ENCODE assay signal across 25 mouse cellular contexts in genomic region chr3:55367166-55367565, GRCm38 (mm10).
"Had no signal": no experiment of that assay in that cellular context is flagged by ENCODE, and none has a peak within 500 bp of the region (broad histone marks: within the 10 kb centered on the region; RNA-seq: fewer than 3 reads in every experiment).

No protein-coding gene starts in this region.

- ATAC-seq: hindbrain, postnatal 0 days; intestine, embryonic 16.5 days; liver, embryonic 12.5 days had no signal

- H3K4me3 ChIP-seq: heart, embryonic 10.5 days; heart, embryonic 12.5 days; hindbrain, embryonic 10.5 days; hindbrain, embryonic 12.5 days; hindbrain, embryonic 15.5 days; kidney, embryonic 15.5 days; limb, embryonic 13.5 days; limb, embryonic 15.5 days; liver, embryonic 12.5 days had no signal

- DNase-seq: gastrocnemius, postnatal 10 days; gastrocnemius, postnatal 25 days; heart, adult 18-20 months; heart, postnatal 10 days; heart, postnatal 4 days; kidney, adult 11 months; kidney, adult 2 months; kidney, adult 9 months; kidney, postnatal 14 days; kidney, postnatal 36 days; layer of hippocampus, adult 9-11 months; layer of hippocampus, postnatal 36 days; left cerebral cortex, postnatal 4 days had no signal

- H3K27ac ChIP-seq: heart, embryonic 10.5 days; hindbrain, embryonic 10.5 days; hindbrain, embryonic 12.5 days; hindbrain, embryonic 15.5 days; hindbrain, postnatal 0 days; kidney, embryonic 15.5 days; kidney, postnatal 0 days; limb, embryonic 13.5 days; limb, embryonic 15.5 days; liver, embryonic 12.5 days had no signal

- H3K4me1 ChIP-seq: heart, embryonic 10.5 days; heart, embryonic 12.5 days; hindbrain, embryonic 10.5 days; hindbrain, embryonic 12.5 days; hindbrain, embryonic 15.5 days; kidney, embryonic 15.5 days; limb, embryonic 13.5 days; limb, embryonic 15.5 days; liver, embryonic 12.5 days had no signal

- H3K27me3 ChIP-seq: heart, embryonic 12.5 days; hindbrain, embryonic 12.5 days; hindbrain, embryonic 15.5 days; kidney, embryonic 15.5 days; limb, embryonic 13.5 days; limb, embryonic 15.5 days; liver, embryonic 12.5 days had no signal

- H3K4me2 ChIP-seq: heart, embryonic 12.5 days; hindbrain, embryonic 12.5 days; hindbrain, embryonic 15.5 days; kidney, embryonic 15.5 days; limb, embryonic 13.5 days; limb, embryonic 15.5 days; liver, embryonic 12.5 days had no signal

- H3K9me3 ChIP-seq: heart, embryonic 10.5 days; heart, embryonic 12.5 days; hindbrain, embryonic 10.5 days; hindbrain, embryonic 12.5 days; hindbrain, embryonic 15.5 days; kidney, embryonic 15.5 days; limb, embryonic 13.5 days; limb, embryonic 15.5 days; liver, embryonic 12.5 days had no signal

- H3K9ac ChIP-seq: heart, embryonic 12.5 days; hindbrain, embryonic 12.5 days; hindbrain, embryonic 15.5 days; kidney, embryonic 15.5 days; limb, embryonic 13.5 days; limb, embryonic 15.5 days; liver, embryonic 12.5 days had no signal

- H3K36me3 ChIP-seq: heart, embryonic 10.5 days; heart, embryonic 12.5 days; hindbrain, embryonic 10.5 days; hindbrain, embryonic 15.5 days; kidney, embryonic 15.5 days; limb, embryonic 13.5 days; limb, embryonic 15.5 days; liver, embryonic 12.5 days had no signal
